Mouse (Mus musculus) retina, embryonic 14.5 days (tissue): ENCODE measurements around the gene Ubxn7.
"Not testable (repeated sequence)": the region's sequence is repeated elsewhere in the genome, so short reads cannot be mapped to it uniquely, and the experiment has no call there.

Experiments used
- DNase-seq: peaks from one replicate; pipeline ENCODE4 v3.0.0-alpha.2; 2015; ENCODE audit warnings: low spot score

Ubxn7 gene

DNA sequence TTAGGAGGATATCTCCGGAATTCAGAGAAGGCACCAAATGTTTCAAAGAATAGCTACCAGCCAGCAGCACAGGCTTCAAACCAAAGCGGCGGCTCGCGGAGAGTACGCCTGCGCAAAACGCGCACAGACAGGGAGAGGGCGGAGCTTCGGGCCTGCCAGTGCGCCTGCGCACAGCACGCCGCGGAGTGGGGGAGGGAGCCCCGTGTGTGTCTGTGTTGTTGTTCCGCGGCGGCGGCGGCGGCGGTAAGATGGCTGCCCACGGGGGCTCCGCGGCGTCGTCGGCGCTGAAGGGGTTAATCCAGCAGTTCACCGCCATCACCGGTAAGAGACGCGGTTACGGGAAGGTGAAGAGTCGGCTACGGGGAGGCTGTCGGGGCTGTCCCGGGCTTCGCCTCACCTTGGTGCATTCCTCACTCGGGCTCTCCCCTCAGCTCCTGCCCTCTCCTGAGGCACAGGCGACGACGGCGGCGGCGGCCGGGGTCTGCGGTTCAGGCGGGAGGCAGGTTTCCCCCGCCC, at the start of gene Ubxn7:
TSS of gene Ubxn7 (plus strand) at position 218 of the 516 bp plus-strand sequence.
- peak; percentile 98 for DNase-seq

DNA sequence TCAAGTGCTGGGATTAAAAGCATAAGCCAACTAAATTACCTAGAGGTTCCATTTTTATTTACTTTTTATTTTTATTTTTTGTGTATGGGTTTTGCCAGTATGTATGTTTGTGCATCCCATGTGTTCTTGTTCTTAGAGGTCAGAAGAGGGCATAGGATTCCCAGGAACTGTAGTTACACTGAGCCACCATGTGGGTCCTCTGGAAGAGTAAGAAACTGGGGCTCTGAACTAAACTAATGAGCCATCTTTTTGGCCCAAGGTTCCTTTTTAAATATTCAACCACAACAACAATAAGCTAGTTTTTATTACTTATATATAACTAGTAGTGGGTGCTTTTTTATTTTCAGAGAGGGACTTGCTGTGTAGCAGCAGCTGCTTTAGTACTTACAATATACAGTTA, 49.4 kb upstream of the Ubxn7 start:
- no peak for DNase-seq

DNA sequence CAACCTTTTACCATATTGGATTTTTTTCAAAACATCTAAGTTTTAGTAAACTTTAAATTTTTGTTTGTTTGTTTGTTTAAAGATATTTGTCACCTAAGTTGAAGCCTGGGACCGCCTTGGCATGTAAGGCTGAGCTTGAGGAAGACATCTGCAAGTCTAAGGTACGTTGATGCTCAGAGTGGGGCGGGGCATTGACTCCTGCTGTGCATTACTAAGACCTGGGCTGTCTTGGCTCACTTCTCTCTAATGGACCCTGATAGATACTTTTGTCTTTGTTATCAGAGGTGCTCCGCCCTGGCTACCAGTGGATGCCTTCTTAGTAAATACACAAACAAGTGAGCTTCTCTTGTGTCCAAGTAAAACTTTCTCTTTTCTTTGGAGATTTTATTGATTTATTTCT, 40.2 kb upstream of the Ubxn7 start:
- no peak for DNase-seq

DNA sequence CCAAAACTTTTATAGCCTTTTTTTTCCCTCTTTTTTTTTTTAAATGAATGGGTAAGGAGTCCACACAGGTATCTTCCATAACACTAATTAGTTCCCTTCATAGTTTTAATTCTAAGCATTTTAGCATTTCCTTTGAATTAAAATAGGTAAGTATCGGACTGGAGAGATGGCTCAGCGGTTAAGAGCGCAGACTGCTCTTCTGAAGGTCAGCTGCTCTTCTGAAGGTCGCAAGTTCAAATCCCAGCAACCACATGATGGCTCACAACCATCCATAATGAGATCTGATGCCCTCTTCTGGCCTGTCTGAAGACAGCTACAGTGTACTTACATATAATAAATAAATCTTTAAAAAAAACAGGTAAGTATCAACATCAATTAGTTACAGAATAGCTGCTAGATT, 32.4 kb upstream of the Ubxn7 start:
- not testable (repeated sequence) for DNase-seq

DNA sequence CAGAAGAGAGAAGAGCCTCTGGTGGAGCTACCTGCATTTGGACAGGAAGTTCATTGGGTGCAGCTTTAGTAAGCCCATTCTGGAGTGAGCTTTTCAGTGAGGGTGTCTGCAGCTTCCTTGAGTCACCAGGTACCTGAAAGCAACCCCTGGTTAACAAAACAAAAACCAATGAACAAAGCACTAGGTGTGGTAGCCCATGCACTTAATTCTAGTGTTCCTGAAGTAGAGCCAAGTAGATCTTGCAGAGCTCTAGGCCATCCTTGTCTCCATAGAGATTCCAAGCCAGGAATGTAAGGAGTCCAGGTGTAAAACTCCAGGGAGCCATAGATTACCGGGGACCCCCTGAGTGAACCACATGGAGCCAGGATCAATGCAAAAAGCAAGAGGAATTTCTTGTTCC, 29.0 kb upstream of the Ubxn7 start:
- DNase-seq: no peak

DNA sequence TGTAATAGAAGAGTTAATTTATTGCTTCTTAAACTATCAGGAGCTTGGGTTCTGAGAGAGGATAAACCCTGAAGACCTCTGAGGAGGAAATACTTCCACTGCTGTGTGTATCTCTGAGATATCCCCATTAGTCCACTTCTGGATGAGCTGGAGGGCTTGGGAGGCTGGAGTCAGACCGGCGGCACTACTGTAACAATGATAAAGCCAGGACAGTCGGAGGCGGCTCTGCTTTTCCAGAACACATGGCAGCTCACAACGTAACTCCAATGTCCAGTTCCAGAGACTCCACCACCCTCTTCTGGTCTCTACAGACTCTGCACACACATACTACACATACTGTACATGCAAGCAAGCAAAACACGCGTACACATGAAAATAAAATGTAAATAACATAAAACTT, 28.2 kb upstream of the Ubxn7 start:
- DNase-seq: no peak

DNA sequence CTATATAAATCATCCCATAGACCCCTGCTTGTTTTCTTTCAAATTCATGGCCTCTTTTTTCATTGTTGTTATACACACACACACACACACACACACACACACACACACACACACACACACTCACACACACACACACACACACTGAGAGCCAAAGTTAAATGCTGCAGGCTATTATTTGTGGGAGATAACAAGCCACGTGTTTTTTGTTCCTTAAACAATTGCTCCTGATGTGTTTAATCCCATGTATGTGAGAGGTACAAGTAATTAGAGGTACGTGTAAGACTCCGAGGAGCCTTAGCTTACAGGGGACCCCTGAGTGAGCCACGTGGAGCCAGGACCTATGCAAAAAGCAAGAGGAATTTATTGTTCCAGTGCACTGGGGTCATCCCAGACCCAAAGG, 20.1 kb upstream of the Ubxn7 start:
- no peak for DNase-seq

DNA sequence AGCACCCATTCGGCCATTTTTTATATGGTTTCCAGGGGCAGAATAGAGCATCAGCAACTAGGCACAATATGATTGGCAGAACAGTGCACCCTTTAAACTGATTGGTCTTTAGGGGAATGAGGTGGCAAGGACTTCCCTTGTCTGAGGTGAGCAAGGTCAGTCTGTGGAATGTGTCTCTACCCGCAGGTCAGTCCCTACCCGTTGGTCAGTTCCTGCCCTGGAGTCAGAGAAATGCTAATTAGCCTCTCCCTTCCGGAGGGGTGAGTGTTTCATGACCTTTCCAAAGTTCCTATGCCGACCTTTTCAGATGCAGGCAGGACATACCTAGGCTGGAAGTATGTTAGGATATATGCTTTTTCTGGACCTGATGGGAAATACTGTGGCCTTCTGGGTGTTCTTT, 19.7 kb upstream of the Ubxn7 start:
- no peak for DNase-seq

DNA sequence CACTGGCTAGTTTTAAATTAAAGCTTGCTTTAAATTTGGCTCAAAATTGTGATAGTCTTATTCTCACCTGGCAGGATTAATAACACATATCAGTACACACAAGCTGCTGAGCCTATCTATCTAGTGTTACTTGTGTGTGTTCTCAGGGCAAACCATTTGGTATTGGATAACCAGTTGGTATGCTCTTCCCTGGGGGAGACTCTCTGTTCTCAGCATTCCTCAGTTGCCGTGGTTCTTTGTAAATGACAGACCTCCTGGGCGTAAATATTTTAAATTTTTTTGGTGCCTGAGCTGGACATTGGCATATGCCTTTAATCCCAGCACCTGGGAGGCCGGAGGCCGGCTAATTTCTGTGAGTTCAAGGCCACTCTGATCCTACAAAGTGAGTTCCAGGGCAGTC, 19.2 kb upstream of the Ubxn7 start:
- DNase-seq: no peak

DNA sequence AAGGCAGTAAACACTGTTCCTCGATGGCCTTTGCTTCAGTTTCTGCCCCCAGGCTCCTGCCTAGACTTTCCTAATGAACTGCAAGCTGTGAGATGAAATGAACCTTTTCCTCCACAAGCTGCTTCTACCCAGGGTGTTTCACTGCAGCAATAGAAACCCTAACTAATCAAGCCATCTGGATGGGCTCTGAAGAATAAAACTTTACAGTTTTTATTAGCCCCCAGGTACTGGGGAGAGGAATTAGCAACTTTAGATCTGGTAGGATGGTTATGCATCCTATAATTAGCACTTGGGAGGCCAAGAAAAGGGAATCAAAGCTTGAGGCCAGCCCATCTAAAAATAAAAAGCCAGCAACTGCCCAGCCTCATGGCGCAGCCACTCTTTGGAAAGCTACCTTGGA, 15.5 kb upstream of the Ubxn7 start:
- no peak for DNase-seq

DNA sequence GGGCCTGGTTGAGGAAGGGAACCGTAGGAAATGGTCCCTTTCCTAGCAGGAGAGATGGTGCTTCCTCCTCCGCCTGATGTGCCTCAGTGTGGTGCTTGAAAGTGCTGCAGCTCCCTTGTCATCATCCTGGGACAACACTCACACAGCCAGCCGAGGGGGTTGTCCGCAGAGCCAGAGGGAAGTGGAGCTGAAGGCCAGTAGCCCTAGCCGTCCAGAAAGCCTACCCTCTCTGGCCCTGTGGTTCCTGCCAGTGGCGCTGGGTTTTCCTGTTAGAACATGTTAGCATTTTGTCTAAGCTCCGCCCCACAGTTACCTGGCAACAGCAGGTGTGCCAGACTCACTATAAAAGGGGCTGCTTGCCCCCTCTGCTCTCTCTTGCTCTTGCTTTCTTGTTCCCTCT, 8.1 kb upstream of the Ubxn7 start:
- DNase-seq: no peak

DNA sequence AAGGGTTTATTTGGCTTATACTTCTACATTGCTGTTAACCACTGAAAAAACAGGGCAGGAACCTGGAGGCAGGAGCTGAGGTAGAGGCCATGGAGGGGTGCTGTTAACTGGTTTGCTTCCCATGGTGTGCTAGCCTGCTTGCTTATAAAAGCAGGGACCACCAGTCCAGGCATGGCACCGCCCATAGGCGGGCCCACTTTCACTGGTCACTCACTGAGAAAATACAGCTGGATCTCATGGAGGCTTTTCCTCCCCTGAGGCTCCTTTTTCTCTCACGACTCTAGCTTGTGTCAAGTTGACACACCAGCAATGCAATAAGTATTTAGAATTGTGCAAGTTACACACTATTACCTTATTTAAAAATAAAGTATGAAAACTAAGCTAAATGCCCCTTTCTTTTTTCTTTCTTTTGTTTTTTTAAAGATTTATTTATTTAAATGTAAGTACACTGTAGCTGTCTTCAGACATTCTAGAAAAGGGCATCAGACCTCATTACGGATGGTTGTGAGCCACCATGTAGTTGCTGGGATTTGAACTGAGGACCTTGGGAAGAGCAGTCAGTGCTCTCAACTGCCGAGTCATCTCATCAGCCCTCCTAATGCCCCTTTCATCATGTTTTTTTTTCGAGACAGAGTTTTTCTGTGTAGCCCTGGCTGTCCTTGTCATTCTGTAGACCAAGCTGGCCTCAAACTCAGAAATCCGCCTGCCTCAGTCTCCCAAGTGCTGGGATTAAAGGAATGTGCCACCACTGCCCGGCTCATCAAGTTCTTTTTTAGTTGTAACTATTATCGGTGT, 984 bp upstream of the Ubxn7 start:
- DNase-seq: no peak

DNA sequence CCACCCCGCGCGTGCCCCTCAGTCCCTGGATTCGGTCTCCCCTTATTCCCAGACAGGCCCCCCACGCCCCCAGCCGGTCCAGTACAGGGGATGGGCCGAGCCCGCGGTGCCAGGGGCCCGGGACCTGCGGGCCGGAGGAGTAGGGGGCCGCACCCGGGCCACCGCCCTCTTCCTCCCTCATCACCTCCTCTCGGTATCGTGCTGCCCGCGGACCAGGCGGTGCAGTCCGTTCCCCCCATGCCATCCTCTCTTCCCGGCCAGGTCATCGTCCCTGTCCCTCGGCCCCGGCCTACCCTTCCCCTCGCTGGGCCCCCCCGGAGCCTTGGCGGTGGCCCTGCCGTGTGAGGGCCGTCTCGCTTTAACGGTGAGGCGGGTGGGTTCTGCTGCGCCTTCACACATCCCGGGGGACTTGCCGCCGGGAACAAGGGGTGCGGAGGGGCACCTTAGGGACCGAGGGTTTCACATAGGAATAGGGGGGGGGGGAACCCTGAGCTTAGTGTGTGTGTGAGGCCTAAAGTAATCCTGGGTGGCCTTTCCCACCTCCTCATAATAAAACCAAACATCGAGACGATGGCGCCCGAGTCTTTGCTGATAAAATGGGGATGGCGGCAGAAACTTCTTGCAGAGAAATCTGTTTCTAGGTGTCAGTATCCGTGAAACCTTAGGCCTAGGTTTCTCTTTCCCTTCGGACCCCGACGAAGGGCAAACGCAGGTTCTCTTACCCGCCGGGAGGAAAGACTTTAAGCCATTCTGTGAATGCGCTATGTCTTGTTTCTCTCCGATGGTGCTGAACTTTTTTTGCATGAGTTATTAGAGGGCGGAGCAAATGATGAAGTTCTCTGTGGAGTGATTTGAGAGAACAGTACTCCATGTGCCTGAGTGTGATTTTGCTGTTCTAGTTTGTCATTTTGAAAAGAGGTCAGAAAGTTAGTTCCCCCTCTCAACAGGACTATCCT, 777 bp downstream of the Ubxn7 start:
- DNase-seq: peak; percentile 63

DNA sequence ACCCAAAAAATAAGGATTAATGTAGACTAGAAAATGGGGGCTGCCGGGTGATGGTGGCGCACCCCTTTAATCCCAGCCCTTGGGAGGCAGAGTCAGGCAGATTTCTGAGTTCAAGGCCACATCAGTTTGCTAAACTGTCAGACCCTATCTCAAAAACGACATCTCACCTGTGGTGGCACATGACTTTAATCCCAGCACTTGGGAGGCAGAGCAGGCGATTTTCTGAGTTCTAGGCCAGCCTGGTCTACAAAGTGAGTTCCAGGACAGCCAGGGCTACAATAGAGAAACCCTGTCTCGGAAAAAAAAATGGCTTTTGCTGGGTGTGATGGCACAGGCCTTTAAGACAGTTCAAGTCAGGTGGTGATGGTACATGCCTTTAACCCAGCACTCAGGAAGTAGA, 3.1 kb downstream of the Ubxn7 start:
- DNase-seq: no peak

DNA sequence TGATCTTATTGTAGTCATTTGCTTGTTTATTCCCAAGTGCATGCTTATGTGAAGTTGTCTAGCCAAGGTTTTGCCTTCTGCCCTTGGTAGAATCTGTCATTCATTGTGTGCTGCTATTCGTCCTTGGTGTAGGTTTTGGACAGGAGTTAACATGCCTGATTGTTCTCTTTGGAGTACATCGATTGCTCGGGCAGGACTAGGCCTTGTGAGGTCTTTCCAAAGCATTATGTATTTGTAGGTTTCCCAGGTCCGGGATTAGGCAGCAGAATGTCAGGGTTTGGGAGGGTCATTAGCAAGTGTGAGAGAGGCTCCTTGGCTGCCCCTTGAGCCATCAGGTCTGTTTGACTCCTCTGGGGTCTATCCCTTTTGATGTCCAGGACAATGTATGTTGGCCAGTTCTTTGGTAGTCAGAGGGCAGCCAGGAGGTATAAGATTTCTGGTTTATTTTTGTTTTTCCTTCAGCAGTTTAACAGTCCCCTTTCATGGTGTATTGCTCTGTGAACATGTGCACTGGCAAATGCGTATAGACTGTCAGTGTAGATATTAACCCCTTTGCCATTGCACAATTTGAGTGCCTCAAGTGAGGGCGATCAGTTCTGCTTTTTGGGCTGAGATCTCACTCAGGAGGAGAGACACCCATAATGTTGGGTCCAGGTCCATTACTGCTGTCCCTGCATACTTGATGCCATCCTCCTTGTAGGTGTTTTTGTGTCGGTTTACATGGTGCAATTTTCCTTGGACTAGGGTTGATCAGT, 4.1 kb downstream of the Ubxn7 start:
- no peak for DNase-seq

DNA sequence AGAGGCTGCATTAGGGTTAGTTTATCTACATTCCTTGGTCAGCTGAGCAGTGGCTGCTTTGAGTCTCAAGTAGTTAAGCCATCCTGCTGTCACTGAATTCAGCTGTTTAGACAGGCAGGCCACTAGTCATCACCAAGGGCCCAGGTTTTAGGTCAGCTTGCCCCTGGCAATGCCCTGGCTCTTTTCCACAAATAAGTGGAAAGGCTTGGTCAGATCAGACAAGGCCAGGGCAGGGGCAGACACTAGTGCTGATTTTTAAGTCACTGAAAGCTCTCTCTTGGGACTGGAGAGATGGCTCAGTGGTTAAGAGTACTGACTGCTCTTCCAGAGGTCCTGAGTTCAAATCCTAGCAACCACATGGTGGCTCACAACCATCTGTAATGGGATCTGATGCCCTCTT, 4.9 kb downstream of the Ubxn7 start:
- DNase-seq: no peak

DNA sequence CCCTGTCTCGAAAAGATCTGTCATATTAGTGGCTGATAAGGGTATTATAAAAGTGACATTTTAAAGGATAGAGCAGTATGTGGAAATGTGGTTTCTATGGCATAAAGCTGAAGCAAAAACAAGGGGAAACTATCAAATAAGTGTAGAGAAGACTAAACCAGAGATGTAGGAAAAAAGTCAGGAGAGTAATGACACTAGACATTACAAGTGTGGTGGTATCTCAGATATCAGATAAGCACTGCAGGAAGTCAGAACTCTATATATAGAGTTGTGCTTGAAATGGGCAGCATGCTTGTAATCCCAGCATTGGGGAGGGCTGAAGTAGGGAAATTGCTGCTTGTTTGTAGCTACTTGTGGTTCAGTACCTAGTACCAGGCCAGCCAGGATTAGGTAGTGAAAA, 8.4 kb downstream of the Ubxn7 start:
- DNase-seq: no peak

DNA sequence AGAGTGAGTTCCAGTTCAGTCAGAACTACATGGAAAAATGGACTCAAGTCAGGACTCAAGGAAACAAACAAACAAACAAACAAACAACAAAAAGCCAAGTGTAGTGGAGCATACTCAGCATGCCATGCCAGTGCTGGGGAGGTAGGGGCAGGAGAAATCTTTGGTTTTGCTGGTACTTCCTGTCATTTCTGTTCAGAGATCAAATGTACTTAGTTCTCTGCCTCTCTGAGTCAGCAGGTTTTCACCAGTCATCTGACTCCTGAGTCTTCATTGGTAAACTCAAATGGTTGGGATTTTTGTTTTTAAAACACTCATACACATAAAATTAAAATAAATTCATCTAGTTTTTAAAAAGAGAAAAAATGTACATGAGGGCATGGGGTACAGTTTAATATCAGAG, 13.5 kb downstream of the Ubxn7 start:
- DNase-seq: no peak

DNA sequence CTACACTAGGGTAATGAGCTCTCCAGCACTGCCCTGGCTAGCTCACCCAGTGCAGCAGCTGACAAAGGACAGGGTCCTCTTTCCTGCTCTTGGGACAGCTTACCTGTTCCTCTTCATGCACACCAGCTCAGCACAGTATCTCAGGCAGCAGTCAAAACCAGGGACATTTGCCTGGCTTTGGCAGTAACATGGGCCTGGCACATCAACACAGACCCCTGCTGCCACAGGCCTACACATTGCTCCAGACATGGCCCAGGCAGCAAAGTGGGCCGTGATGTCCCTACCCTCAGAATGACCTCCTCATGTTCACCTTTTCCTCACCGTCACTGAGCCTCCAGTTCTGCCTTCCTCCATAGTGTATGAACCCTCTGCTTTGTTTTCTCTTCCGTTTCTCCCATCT, 18.7 kb downstream of the Ubxn7 start:
- DNase-seq: no peak

DNA sequence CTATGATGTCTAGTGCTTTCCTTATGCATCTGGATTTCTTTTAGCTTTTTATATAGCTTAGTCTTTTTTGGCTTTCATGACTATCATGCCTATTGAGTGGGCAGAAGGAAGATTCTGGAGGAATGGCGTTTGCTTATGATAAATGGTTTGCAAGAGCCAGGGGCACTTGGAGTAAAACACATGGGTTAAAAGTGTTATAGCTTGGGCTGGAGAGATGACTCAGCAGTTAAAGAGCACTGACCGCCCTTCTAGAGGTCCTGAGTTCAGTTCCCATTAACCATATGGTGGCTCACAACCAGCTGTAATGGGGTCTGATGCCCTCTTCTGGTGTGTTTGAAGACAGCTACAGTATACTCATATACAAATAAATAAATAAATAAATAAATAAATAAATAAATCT, 31.5 kb downstream of the Ubxn7 start:
- DNase-seq: no peak

DNA sequence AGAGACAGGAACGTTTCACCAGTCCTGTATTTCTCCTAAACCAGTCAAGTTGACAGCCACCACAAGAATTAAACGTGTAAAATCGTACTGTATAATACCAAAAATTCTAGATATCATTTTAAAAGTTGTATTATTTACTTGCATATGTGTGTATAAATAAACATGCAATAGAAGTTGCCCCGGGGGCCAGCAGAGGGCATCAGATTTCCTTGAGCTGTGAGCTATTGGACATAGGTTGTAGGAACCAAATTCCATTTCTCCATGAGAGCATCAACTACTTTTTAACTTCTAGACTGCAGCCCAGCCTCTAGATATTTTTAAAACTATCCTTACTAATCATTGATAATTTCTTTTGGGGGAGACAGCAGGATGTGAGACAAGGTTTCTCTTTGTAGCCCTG, 39.3 kb downstream of the Ubxn7 start:
- DNase-seq: peak; percentile 39

DNA sequence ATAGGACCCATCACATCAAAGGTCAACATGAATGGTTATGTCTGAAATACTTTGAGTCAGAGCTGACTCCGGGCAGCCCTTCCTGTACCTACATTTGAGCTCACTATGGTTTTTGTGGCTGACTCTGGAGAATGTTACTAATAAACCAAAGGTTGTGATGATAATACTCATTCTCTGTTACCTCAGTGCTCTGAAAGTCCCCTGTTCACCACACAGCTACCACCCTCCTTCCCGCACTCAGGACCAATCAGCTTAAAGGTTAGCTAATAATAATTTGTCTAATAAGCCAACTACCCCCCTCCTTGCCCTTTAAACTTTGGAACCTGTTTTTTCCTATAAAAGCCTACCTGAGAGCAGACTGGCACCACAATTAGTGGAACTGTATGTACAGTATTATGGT, 47.5 kb downstream of the Ubxn7 start:
- no peak for DNase-seq
